Mouse (Mus musculus): Measurements from ENCODE around the gene Dennd5a.

Gene Dennd5a

DNA sequence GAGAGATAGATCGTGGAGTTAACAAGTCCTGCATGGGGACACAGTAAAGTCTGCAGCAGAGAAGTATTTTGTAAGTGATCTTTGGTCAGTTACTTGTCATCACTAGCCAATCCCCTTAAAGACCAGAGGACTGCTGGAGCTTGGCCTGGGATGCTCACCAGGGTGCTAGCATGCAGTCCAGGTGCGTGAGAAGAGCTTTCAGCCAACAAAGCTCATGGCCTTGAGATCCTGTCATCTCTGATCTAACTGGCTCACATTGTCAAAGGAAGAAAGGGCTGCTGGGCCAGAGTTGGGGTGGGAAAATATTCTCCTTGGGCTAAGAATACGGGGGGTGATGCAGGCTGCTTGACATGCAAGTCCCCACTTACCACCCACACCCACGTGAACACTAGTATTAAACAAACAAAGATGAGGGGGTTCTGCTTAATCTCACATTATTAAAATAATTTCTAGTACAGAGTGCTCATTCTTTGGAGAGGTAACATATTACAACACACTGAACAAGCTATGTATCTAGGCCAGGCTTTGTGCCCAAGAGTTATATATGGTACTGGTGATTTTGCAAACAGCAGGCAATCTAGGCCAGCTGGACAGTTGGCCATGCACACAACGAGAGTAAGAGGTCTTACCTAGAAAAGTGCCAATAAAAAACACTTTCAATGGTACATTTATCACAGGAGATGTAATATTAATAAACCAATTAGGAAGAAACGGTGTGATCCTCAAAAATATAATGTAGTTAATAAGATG, 15.9 kb upstream of the Dennd5a start:
- ChIA-PET POLR2A (interaction anchor here in 3 of 4 experiments (0.7 to 12.6 kb wide), 17 partner anchors 10 to 459 kb away, joined by 3 to 203 read pairs (median 4); partner anchors contain the start of genes Ipo7 (in 2 of the 3), Tmem41b (in 2 of the 3), Zfp143 (in 2 of the 3) and Rpl27a (in 1 of the 3)), CTCF (interaction anchor here in 2 of 4 experiments (0.5 to 1.0 kb wide), 3 partner anchors 18 to 188 kb away, joined by 3 read pairs; partner anchors contain the start of gene Zfp143 (in 1 of the 2))

DNA sequence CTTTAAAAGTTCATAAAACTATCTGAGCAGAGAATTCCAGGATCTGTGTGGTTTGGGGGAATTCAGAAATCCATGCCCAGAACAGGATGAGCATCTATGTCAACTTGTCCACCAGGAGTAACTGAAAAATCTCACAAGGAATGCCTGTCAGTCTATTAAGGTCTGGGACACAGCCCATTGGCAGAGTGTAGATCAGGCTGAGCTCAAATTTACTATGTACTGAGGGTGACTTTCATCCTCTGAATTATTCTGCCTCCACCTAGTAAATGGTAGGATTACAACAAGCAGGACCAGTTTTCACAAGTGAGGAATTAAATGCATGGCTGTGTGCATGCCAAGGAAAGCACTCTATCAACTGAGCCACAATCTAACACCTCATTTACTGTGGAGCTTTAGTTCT, 9.3 kb upstream of the Dennd5a start:
- CTCF ChIA-PET = interaction anchor here in 2 of 4 experiments (0.6 to 1.3 kb wide), 5 partner anchors 9 to 91 kb away, joined by 3 to 4 read pairs (median 3); partner anchors contain the start of genes Dennd5a (in 1 of the 2) and Zfp143 (in 1 of the 2)
- POLR2A ChIA-PET = interaction anchor here in 3 of 4 experiments (0.6 to 6.3 kb wide), 18 partner anchors 11 to 733 kb away, joined by 3 to 71 read pairs (median 4); partner anchors contain the start of genes Tmem41b (in 2 of the 3), Rpl27a (in 1 of the 3), Wee1 (in 1 of the 3) and Zfp143 (in 1 of the 3)

DNA sequence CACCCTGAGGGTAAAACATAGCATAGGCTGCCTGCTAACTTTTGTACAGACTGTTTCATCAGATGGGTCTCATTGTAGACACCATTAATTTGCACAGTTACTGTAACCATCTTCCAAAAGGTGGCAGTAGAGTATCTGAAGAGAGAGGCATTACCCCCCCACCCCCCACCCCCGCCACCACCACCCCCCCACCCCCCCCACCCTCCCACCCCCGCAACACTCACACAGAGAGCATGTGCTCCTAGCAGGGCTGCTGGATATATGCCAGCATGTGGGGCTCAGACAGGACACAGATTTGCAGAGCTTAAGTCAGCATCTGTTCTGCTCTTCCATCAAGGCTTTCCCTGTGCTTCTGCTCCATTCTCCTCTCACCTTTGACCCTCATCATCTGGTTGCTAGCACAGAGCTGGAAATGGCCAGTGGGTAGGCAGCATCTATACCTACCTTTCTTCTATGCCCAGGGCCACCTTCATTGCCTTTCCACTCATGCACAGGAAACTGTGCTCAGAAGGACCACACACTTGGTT, 8.7 kb upstream of the Dennd5a start:
- ChIA-PET POLR2A (interaction anchor here in 3 of 4 experiments (0.5 to 6.3 kb wide), 23 partner anchors 9 to 733 kb away, joined by 3 to 71 read pairs (median 4); partner anchors contain the start of genes Tmem41b (in 2 of the 3), Ipo7 (in 1 of the 3), Rpl27a (in 1 of the 3) and Wee1 (in 1 of the 3)), CTCF (interaction anchor here in 2 of 4 experiments (0.6 to 1.3 kb wide), 5 partner anchors 8 to 92 kb away, joined by 3 read pairs; partner anchors contain the start of genes Dennd5a (in 1 of the 2) and Zfp143 (in 1 of the 2))

DNA sequence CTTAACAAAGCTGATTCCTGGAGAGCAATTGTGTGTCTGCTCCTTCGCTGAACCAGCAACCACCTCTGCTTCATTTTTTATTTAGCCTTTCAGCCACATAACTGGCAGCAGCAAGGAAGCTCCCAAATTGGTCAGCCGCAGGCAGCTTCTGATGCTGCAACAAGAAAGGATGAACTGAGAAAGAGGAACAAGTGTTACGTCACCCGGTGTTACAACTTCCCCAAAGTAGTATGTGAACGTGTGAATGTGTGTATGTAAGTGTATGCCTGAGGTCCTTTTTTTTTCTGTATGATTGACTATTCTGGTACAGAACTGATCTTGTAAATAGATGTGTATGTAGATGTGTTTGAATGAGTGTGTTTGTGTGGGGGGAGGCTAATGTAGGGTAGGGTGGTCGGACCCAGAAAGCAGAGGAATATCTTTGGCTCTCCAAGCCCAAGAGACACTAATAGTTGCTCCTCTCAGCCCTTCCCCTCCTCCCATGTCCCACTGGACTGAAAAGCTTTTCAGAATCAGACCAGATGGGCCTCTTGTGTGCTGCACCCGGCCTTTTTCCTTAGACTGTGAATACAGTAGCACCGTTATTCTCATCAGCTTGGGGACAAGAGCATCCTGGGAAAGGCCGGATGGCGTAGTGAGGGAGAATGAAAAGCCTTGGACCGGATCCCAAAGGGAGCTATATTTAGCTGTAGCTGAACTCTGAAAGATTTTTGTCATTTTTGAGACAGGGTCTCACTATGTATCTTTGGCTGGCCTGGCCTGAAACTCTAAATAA, 7.7 kb upstream of the Dennd5a start:
- ChIA-PET POLR2A (interaction anchor here in 3 of 4 experiments (0.5 to 6.3 kb wide), 15 partner anchors 10 to 468 kb away, joined by 3 to 71 read pairs (median 4); partner anchors contain the start of genes Tmem41b (in 2 of the 3), Zfp143 (in 2 of the 3), Akip1 (in 1 of the 3) and Ipo7 (in 1 of the 3)), CTCF (interaction anchor here in 2 of 4 experiments (0.5 to 0.9 kb wide), 2 partner anchors 9 to 272 kb away, joined by 3 read pairs; no protein-coding TSS in a partner anchor)

DNA sequence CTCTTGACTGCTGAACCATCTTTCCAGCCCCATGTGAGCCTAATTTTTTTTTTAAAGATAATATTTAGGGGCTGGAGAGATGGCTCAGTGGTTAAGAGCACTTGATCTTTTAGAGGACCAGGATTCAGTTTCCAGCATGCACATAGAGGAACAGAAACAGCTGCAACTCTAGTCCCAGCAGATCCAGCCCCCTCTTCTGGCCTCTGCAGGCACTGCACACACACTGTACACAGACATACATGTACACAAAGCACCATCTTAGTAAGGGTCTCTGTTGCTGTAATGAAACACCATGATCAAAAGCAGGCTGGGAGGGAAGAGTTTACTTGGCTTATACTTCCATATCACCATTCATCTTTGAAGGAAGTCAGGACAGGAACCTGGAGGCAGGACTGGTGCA, 5.4 kb upstream of the Dennd5a start:
- POLR2A ChIA-PET = interaction anchor here in 3 of 4 experiments (0.7 to 6.3 kb wide), 4 partner anchors 13 to 26 kb away, joined by 3 to 71 read pairs (median 4); partner anchors contain the start of gene Tmem41b (in 2 of the 3)
- CTCF ChIA-PET = interaction anchor here in 2 of 4 experiments (0.5 to 2.2 kb wide), 5 partner anchors 12 to 137 kb away, joined by 3 to 10 read pairs (median 3); partner anchors contain the start of gene Tmem41b (in 1 of the 2)

DNA sequence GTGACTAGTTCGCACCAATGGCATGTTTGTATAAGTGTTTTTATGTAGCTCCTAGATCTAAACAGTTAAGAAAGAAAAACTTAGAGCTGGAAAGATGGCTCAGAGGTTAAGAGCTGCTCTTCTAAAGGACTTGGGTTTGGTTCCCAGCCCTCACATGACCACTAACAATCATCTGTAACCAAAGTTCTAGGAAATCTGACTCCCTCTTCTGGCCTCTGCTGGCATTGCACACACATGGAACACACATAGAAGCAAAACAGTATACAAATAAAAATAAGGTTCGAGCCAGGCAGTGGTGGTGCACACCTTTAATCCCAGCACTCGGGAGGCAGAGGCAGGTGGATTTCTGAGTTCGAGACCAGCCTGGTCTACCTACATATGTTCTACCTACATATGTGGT, 3.4 kb upstream of the Dennd5a start:
- CTCF ChIA-PET = interaction anchor here in 2 of 4 experiments (0.5 to 2.2 kb wide), 5 partner anchors 9 to 82 kb away, joined by 3 to 10 read pairs (median 4); partner anchors contain the start of gene Tmem41b (in 1 of the 2)
- POLR2A ChIA-PET = interaction anchor here in 3 of 4 experiments (0.6 to 2.5 kb wide), 12 partner anchors 9 to 98 kb away, joined by 3 to 7 read pairs (median 4); partner anchors contain the start of genes Zfp143 (in 3 of the 3) and Tmem41b (in 2 of the 3)

DNA sequence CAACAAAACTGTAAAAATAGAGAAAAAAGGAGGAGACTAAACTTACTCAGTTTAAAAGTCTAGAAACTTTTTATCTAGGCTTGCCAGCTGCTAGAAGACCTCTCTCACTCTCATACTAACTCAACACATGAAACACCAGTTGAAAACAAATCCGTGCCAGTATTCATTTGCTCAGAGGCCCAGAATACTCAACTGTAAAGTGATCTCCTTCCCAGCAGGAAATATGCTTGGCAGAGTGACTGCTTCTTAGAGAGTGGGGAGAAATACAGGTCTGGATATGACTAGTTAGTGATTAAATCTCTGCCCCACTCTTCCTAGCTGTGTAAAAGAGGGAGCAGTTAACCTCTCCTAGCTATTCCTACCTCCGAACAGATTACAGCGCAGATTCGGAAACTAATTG, 2.3 kb upstream of the Dennd5a start:
- ChIA-PET POLR2A (interaction anchor here in 2 of 4 experiments (1.0 to 2.5 kb wide), 2 partner anchors 13 to 99 kb away, joined by 3 to 7 read pairs; partner anchors contain the start of gene Zfp143 (in 1 of the 2)), CTCF (no interaction called here)

DNA sequence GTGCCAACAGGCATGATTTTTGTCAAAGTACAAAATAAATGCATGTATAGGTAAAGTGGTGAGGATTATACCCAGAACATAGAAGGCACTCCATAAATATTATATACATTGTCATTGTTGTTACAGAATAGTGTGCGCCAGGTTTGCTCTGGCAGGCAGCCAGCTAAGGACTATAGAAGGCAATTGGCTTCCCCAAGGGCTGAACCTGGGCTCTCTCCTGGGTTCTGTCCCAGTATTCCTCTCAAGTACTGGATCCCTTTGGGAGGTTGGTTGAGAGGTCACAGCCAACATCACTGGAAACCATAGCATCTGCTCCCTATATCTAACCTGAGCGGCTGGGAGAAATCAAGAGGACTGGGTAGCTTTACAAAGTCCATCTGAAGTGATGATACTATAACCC, 1.3 kb upstream of the Dennd5a start:
- CTCF ChIA-PET = no interaction called here
- POLR2A ChIA-PET = interaction anchor here in 2 of 4 experiments (0.6 to 4.6 kb wide), 14 partner anchors 11 to 159 kb away, joined by 3 to 30 read pairs (median 5); partner anchors contain the start of genes Tmem41b (in 2 of the 2), Zfp143 (in 2 of the 2) and Wee1 (in 1 of the 2)

DNA sequence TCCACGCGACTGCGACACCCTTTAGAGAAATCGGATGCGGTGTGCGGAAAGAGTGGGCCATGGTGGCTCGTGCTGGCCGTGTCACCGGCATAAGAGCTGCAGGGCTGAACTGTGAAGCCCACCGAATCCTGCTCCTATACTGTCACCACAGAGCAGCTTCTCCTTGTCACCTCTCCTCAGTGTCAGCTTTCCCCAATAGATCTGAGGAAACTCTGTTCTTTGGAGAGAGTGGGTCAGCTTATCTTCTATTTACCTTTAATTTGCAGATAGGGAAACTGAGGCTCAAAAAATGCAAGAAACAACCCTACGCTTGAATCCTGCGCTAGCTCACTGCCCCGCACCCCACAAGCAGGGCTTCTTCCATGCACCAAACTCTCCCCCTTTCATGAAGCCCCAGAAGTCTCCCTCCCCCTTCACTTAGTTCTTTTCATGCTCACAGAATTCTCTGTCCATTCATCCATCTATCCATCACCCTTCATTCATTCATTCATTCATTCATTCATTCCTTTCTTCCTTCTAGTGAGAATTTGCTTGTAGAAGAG, 414 bp upstream of the Dennd5a start:
- CTCF ChIA-PET = interaction anchor here in 1 of 4 experiments (1.2 kb wide), 1 partner anchor 9 kb away, joined by 3 read pairs; no protein-coding TSS in a partner anchor
- POLR2A ChIA-PET = interaction anchor here in 3 of 4 experiments (0.5 to 4.6 kb wide), 26 partner anchors 10 to 442 kb away, joined by 3 to 30 read pairs (median 4); partner anchors contain the start of genes Tmem41b (in 3 of the 3), Wee1 (in 2 of the 3), Zfp143 (in 2 of the 3) and Akip1 (in 1 of the 3)

DNA sequence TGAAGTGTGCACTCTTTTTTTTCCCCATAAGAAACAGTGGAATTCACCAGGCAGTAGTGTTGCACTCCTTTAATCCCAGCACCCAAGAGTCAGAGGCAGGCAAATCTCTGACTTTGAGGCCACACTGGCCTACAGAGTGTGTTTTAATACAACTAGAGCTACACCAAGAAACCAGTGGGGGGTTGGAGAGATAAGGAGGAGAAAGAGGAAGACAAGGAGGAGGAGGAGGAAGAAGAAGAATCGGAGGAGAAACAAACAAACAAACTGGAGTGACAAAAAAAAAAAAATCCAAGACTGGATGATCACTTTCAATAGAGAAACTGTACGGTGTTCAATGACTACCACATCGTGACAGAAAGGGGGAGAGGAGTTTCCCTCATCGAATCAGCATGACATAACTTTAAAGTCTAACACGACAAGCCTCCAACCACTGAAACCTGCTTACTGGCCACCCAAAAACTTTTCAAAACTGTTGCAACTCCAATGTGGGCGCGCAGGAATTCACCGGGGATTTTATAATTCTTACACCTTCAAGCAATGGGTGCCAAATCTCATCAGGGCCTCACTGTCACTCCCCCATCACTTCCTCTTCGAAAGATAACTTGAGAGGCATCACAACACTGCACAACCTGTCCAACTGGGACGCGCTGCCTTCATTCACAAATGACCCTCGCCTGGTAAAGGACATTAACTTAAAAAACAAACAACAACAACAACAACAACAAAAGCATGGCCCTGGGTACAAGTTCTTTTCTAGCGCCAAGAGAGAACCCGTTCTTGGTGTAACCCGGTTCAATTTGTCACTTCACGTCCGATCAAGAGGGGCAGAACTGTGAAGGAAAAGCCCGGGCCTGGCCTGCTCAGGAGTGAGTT, 1.2 kb downstream of the Dennd5a start:
- ChIA-PET POLR2A (interaction anchor here in 3 of 4 experiments (0.6 to 4.6 kb wide), 23 partner anchors 10 to 440 kb away, joined by 3 to 30 read pairs (median 5); partner anchors contain the start of genes Tmem41b (in 3 of the 3), Zfp143 (in 2 of the 3), Ipo7 (in 1 of the 3) and Rpl27a (in 1 of the 3)), CTCF (no interaction called here)

DNA sequence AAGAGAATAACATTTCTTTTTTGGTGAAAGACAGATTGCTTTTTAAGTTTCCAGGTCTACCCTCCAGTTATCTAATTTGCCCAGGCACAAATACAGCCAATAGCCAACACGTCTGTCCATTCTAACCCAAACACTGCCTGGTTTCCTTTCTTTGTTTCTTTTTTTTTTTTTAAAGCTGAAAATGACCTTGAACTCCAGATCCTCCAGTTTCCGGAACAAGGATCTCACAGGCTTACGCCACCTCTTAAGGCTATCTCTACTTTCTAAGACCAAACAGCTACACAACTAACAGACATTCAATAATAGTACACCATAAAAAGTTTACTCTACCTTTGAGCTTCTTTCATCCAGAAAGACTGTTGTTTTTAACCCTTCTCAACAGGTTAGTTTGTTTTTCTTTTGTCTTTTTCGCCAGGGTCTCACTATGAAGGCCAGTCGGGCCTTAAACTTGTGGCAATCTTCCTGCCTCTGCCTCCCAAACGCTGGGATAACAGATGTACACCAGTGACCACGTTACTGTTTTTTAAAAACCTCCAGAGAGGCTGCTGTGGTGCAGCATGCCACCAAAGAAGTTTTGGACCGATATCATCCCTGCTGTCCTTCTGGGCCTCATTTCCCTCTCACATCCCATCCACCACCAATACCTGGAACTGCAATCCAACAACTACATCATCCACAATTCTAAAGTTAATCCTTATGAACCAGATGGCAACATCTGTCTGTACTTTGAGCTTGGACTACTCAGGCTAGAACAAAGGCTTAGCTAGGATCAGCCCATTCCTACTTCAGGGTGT, 2.1 kb downstream of the Dennd5a start:
- POLR2A ChIA-PET = interaction anchor here (0.6 to 4.6 kb wide), 24 partner anchors 9 to 327 kb away, joined by 3 to 30 read pairs (median 4); partner anchors contain the start of genes Tmem41b (in 2 of the 4) and Zfp143 (in 2 of the 4)
- CTCF ChIA-PET = interaction anchor here in 2 of 4 experiments (0.6 kb wide), 2 partner anchors 9 to 18 kb away, joined by 3 read pairs; no protein-coding TSS in a partner anchor

DNA sequence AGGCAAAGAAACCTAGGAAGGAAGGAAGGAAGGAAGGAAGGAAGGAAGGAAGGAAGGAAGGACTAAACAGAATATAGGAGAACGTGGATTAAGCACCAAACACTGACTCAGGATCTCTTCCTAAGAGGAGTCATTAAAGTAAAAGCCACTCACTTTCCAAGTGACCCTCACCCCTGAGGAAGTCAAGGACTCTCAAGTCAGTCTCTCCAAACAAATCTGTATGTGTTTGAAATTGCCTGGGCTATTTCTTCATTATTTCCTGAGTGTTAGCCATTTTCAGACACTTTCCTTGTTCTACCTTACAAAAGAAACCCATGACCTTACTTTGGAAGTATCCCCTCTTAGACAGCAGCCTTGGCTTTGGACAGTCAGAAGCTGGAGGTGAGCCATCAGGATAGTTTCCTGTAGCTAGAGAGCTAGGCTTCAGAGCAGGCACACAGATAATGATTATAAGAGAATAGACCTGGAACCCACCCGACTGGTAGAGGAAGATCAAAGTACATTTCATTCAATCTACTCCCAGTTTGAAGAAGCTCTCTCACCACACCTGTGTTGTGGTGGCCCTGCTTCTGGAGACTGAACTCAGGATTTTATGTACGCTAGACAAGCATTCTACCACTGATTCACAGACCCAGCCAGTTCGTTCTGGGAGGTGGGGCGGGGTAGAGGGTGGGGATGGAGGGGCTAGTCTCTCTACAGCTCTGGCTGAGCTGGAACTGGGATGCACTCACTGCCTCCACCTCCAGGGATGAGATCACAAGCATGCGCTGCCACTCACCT, 5.5 kb downstream of the Dennd5a start:
- ChIA-PET CTCF (interaction anchor here in 3 of 4 experiments (0.5 to 0.6 kb wide), 3 partner anchors 12 to 443 kb away, joined by 3 to 5 read pairs (median 4); no protein-coding TSS in a partner anchor), POLR2A (interaction anchor here in 2 of 4 experiments (0.6 to 2.0 kb wide), 11 partner anchors 9 to 436 kb away, joined by 3 to 7 read pairs (median 4); partner anchors contain the start of genes Rpl27a (in 1 of the 2) and Tmem41b (in 1 of the 2))

DNA sequence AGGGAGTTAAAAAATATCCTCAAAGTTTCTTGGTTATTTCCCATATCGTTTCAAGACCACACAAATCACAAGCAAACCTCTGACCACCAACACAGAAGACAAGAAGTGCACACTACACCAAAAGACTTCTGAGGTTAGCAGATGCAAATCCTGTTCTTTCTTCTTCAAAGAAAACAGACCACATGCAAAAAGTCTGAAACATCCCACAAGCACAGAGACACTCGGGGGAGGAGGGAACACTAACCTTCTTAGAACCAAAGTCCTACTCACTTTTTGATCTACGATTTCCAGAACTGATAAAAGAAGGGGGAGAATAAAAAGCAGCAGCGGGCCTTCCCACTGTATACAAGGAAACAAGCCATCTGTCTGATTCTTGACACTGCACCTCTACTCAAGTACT, 9.0 kb downstream of the Dennd5a start:
- ChIA-PET CTCF (no interaction called here), POLR2A (interaction anchor here in 1 of 4 experiments (0.9 to 1.1 kb wide), 2 partner anchors 10 to 13 kb away, joined by 3 to 4 read pairs; no protein-coding TSS in a partner anchor)

DNA sequence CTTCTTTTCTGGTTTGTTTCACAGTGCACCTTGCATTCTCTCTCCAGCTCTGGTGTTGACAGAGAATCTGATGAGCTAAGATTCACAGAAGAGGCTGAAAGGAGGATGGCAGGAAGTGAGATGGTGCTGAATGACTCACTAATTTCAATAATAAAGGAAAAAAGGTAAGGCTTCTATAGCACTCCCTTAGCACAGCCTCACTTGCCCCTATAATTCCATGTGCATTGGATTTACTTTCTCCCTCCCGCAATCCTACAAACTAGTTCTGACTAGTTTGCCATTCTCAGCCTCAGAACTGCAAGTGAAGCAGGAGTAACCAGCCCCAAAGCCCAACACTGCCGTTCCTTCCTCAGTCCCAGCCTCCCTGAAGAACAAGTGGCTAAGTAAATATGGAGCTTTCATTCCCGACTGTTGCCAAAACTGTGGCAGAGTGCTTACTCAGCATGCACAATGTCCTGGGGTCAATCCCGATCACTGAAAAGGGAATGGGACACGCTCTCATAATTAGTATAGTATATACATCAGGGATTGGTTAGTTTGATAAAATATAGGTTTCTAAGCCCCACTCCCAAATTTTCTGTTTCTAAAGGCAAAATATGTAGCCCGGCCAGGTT, 15.7 kb downstream of the Dennd5a start:
- CTCF ChIA-PET = interaction anchor here in 1 of 4 experiments (0.6 kb wide), 1 partner anchor 21 kb away, joined by 4 read pairs; no protein-coding TSS in a partner anchor
- POLR2A ChIA-PET = interaction anchor here in 3 of 4 experiments (0.6 to 2.5 kb wide), 26 partner anchors 9 to 426 kb away, joined by 3 to 10 read pairs (median 4); partner anchors contain the start of genes Wee1 (in 2 of the 3), Dennd5a (in 1 of the 3), Ipo7 (in 1 of the 3) and Rpl27a (in 1 of the 3)
